Mouse (Mus musculus): ENCODE data around the gene Ssu72.
A peak's percentile ranks its signal among the peaks of the same experiment; 100 is the strongest.

The Ssu72 gene

DNA sequence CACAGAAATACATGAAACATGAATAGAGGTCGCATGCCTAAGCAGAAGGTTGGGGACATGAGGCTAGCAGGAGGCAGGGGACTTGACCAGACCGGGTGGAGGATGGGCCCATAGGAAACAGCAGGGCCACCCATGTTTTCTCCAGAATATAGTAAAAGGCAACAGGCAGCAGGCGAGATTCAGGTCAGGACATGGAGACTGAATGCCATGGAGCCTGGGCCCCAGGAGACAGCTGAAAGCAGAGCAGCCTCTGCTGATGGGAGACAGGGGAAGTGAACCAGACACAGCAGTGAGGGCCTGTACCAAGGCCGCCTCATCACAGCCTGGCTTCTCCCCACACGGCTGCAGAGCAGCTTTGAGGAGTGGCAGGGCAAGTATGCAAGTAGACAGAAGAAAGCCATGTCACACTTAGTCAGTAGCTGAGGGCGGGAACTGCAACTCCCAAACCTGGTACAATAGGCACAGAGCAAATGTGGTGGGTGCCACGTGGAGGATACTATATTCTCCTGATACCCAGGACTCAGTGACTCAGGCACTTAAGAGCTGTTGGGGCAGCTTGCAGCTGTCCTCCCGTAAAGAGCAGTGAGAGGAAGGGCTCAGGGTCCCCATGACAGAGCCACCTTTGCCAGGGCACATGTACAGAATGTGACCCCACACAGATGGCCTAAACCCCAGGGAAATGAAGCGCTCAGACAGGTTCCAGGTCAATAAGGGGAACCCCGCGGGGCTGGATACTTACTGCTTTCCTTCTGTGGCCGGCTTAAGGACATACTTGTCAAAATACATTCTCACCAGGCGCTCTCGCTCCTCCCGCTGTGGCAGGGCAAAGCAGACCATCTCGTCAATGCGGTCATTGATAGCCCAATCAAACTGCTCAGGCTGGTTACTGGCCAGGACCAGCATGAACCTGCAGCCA, 42.2 kb downstream of the Ssu72 start:
- DNase-seq (ENCODE audit: low spot score): no peak

DNA sequence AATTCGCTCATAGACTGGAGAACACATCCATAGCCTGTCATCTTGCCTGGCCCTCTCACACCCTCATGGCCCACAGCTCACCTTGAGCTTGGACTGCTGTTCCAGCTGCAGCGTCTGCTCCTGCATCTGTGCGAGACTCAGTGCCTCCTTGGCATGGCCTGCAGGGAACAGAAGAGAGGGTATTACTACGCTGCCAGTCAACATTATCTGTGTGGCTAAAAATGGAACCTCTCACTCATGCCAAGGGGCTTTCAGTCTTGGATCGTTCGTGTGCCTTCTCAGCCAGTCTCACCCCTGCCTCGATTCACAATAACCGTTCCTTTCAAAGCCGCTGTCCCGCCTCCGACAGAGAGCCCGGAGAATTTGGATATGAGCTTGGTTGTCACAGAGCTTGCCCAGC, 52.4 kb downstream of the Ssu72 start:
- DNase-seq (ENCODE audit: low spot score): no peak

DNA sequence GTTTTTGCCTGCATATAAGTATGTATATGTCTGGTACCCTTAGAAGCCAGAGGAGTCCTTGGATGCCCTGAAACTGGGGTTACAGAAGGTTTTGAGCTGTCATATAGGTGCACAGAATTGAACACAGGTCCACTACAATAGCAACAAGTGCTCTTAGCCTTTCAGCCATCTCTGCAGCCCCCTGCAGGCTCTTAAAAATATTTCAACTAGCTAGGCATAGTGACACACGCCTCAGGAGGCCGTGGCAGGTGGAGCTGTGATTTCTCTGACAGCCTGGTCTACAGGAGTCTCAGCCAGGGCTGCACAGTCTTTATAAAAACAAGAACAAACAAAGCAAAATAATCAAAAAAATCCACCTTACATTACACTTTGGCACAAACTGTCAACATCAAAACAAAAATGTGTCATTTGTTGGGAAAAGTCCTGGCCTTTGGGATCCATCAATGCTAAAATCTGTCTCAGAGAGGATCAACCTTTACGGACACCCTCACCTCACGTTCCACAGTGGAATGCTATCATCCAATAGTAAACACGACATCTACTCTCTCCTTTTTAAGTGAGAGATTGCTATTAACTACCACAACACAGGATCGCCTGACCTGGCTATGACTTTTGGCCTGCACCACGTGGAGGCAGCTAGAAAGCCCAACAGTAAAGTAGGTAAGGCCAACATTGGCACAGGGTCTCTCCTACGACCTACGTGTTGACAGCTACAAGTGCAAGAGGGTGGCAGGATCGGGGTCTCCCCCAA, 55.4 kb downstream of the Ssu72 start:
- peak; percentile 31 for DNase-seq (ENCODE audit: low spot score)

DNA sequence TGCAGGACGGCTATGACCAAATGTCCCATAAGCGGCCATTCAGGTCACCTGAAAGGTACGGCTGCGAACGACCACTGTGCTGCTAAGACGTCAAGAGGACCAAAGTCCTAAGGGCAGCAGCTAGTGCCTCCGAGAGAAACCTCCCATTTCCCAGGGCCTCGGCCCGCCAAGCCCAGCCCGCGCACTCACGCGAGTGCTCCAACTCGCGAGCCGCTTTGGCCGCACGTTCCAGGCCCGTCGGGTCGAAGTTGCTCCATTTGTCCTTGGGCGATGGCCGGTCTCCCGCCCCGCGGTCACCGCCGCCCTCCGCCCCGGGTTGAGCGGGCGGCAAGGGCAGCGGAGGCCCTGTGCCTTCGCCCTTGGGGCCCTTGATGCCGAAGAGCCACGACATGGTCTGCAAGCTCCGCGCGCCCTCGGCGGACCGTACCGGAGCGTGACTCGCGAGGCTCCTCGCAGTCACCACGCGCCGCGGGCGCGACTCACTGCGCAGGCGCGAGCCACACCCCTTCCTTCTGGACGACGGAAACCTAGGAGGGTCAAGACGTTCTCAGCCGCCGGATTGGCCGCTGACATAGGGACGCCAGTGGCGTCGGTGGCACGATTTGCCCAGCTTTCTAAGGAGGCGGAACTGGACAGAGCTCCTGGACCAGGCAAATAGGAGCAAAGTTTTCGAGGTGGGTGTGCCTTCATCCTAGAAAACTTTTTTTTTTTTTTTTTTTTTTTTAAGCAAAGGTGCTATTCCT, 56.2 kb downstream of the Ssu72 start, which contains the start of gene Atad3a:
TSS of gene Atad3a (minus strand) at position 481 of the 743 bp plus-strand sequence.
- peak; percentile 94 for DNase-seq (ENCODE audit: low spot score)

DNA sequence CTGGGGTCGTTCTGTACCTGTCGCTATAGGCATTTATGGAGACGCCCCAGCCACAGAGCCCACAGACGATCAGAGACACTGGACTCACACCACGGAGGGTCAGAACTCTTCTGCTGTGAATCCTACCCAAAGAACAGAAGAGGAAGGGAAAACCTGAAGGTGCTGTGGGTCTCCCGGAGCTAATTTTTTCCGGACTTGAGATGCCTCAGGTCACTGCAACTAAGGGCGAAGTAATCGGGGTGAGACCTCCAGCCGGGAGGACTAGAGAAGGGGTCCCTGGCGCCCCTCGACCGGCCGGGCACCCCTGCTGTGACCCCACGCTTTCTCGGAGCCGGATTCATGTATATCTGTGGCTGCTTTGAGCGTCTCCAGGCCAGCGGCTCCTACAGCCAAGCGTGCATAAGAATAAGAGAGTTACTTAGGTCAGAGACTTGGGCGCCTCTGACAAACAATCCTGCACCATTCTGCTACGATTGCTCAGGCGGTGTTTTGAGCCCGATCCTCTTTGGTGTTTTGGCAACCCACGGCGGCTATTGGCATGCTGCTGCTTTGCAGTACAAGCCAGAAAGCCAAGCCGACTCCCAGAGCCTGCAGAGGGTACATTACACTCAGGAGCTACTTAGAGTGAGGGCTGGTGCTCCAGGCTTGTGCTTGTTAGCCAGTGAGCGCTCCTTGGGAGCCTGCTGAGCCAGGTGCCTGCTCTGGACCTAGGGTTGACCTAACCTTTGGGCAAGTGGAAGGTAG, 56.9 kb downstream of the Ssu72 start:
- no peak for DNase-seq (ENCODE audit: low spot score)

DNA sequence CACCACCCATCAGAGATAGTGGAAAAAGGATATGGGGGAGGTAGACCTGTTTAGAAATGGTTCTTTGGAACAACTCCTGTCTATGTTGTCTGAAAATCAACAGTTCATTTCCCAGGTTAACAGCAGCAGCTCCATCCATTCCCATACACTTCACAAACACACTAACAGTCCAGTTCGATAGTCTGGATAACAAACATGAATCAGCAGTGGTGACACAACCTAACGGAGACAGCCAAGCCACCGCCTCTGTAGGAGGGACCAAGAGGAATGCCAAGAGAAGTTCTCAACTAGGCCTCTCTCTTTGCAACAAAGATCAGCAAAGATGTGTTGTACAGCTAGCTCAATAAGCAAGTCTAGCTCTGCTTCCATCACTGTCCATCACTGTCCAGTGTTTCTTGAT, 57.8 kb downstream of the Ssu72 start:
- no peak for DNase-seq (ENCODE audit: low spot score)

DNA sequence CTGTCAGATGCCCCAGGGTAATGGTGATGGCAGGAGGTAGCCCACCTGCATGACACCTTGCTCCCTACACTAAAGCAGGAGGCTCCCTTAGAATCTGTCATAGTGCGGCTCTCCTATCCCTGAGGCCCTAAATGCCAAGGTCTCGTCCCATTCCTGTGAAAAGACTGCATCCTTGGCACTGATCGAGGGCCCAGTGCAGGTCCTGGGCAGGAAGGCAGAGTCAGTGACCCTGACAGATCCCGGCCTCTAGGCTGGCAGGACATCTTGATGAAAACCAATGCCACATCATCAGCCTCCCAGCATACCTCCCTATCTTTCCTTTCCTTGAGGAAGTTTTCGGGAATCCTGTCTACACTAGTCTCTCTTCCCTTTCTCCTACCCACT, 64.9 kb downstream of the Ssu72 start:
- no peak for DNase-seq (ENCODE audit: low spot score)

DNA sequence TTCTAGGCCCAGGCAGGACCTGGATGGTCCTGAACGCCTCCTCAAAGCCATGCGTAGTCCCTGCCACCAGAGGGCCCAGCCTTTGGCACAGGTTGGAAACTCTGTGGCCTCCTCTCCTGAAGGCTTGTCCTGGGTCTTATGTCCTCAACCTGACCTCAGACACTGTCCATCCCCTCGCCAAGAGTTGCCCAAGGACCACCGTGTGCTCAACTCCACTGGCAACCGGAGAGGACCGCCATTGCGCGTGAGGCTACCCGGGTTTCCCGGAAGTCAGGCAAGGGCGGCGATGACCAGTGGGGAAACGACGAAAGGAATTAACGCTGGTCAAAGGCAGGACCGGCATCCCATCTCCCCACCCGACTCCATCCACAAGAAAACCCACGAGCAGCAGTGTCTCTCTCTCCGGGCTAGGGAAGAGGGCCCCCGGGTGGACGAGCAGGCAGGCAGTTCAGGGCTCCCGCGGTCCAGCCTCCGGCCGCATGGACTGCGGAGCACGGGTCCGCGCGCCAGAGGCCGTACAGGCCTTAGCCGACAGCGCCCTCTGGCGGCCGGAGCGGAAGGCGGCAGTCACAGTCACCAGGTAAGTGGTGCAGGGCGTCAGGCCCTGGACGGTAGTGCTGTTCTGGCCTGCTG, 65.4 kb downstream of the Ssu72 start:
- peak; percentile 87 for DNase-seq (ENCODE audit: low spot score)

DNA sequence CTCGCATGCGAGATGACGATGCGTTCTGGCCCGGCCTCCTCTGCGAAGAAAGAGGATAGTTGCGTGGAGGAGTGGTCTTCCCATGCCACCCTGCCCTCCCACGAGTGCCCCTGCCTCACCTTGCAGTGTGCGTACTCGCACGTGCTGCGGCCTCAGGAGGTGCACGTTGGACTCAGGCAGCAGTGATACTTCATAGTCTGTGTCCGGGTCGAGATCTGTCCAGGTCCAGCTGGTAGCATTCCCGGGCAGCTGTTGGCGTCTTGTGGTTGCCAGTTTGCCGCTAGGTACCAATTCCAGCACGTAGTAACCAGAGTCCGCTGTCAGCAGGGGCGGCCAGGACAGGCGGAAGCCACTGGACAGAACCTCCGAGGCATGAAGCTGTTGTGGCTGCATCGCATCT, 66.0 kb downstream of the Ssu72 start:
- no peak for DNase-seq (ENCODE audit: low spot score)

DNA sequence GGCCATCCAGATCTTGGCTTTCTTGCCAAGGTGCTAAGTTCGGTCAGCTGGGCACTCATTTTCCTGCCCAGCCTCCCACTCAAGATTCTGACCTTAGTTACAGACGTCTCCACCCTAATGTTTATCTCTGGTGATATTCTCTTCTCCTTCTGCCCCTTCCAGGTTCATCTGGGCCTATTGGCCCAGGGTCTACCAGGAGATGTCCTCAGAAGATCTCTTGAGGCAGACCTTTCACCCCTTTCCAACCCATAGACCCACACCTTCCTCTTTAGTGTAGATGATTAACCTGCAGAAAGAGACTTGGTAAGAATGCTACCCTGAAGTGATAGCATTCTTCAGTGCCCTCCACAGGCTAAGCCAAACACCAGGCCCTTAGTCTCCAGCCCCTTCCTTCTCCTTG, 67.1 kb downstream of the Ssu72 start:
- no peak for DNase-seq (ENCODE audit: low spot score)

DNA sequence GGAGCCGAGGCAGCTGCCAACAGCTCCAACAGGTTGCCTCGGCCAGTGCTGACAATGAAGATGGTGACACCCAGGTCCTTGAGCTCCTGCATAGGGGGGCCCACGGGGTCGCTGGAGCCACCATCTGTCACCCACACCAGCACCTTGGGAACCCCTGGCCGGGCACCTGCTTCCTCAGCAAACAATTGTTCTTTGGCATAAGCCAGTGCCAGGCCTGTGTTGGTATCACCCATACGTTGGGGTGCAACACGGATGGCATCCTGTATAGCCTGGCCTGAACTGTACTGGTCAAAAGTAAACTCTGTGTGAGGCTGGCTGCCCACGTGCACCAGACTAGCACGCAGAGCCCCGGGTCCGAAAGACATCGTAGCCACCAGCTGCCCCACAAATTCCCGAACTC, 68.2 kb downstream of the Ssu72 start:
- no peak for DNase-seq (ENCODE audit: low spot score)

DNA sequence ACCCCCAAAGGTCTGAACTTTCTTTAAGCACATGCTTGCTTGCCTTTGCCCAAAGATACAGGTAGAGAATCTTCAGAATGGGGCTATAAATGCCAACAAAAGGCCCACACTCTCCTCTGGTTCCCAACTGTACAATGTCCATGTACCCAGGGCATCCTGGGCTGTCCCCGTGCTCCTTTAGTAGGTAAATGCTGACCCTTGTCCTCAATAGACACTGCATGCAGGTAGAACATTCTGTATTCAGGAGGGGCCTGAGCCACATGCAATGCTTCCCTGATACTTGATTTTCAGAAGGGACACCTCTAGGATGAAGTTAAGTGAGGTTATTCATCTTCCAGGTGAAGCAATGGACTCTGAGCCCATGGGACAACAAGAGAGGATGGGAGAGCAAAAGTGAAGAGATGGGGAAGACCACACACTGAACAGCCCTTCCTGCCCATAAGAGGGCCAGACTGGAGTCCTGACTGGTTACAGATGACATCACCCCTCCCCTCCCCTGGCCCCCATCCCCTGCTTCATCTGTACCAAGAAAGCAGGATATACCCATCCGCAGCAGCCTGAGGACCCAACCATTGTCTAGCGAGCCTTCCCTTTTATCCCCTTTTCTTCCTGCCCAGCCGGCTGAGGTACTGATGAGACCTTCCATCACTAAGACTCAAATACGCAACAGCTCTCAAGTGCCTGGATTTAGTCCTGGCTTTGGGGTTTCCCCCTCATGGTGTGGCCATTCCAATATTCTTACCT, 68.9 kb downstream of the Ssu72 start:
- DNase-seq (ENCODE audit: low spot score): no peak

DNA sequence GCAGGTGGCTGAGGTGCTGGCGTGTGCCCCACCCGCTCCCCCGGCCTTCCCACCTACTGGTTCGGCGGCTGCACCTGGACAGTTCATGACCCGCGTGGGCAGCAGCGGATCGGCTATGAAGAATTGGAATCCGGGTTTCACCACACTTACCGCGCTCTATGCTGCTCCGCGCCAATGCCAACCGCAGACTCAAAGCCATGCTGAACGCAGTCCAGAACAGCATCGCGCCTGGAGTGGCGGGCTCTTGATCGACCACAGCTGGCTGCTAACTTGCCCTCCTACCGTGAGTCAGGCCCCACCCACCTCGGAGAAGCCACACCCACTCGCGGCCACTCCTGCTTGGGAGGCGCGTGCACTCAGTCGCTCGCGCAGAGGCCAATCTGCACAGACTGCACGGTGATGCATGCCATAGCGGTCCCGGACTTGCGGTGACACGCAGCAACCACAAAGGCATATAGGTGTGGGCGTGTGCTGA, 69.7 kb downstream of the Ssu72 start, which contains the start of gene Vwa1:
TSS of gene Vwa1 (minus strand) at position 419 of the 475 bp plus-strand sequence.
- peak; percentile 84 for DNase-seq (ENCODE audit: low spot score)

DNA sequence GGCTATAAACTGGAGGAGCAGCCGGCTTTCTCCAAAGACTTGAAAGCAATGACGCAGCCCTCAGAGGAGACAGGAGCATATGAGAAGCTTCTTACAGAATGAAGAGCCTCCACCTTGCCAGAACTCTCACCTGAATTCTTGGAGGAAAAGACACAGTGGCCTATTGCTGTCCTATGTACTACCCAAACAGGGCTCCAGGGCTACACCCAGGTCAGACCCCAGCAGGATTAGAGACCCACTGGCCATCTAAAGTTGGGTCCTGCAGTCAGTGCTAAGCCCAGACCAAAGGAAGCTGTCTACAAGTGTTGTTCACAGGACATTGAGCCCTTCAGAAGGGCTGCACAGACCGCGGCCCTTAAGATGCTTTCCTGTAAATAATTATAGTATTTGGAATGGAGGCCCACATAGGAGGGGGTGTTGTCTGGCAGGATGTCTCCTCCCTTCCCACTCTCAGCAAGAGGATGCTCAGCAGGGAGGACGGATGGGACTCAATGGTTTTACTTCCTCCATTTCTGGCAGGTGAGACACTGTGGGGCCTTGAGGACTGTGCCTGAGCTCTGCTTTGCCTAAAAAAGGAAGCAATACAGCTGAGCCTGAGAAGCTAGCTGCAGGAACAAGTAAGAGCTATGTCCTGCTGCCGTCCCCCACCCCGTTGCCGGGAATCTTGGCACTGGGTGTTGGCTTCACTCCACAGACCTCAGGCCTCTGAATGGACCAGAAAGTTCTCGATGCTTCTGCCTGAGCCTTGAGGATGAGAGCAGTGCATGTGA, 70.6 kb downstream of the Ssu72 start:
- no peak for DNase-seq (ENCODE audit: low spot score)

DNA sequence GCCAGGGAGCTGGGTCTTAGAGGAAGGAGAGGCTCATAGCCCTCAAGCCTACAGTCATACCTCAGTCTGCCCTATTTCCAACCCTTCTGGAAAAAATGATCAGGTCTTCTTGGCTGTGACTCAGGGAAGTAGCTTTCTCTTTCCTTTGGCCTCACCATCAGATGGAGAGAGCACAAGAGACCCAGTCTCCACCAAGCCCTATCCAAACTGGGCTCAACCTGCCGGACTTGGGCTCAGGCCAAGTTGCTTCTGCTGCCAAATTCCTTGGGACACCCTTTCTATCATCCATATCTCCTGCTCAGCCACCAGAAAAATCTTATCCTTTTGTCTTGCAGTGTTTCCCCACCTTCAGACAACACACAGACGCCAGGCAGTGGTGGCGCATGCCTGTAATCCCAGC, 71.3 kb downstream of the Ssu72 start:
- DNase-seq (ENCODE audit: low spot score): no peak

DNA sequence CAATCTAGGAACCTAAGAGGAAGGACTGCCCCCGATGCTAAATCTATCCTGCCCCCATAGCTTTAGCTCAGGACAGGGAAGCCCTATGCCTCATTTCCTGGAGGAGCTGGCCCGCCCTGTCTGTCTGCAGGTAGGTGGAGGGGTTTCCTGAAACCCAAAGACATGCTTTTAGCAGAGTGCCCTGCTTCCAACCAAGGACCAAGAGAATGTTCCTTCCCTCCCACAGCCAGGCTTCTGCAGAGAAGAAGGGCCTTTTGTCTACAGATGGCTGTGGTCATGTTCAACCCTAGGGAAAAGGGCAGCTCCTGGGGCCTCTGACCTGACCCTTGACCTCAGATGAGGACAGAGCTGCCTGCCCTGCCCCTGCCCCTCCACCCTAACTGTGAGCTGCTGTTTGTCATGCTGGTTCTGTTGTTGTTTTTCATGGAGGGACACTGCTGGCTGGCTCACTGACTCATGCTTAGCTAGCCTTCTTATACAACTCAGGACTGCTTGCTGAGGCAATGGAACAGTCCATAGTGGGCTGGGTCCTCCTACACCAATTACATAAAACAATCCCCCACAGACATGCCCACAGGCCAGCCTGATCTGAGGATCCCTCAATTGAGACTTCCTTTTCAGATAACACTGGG, 72.2 kb downstream of the Ssu72 start:
- peak; percentile 80 for DNase-seq (ENCODE audit: low spot score)

DNA sequence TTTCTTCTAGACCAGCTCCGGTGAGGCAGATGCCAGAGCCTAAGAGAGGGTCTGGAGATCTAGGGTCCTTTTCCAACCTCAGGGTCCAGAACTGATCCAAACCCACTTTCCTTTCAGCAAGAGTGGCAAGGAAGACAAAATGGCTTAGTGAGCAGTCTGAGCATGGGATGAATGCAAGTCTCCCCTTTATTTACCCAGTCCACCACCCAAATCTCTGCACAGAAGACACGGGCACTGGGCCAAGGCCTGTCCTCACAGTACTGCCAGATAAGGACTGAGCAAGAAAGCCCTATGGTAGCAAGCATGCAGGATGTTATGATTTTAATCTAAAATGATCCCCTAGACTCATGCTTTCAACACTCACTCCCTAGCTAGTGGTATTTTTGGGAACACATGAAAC, 73.2 kb downstream of the Ssu72 start:
- DNase-seq (ENCODE audit: low spot score): no peak

DNA sequence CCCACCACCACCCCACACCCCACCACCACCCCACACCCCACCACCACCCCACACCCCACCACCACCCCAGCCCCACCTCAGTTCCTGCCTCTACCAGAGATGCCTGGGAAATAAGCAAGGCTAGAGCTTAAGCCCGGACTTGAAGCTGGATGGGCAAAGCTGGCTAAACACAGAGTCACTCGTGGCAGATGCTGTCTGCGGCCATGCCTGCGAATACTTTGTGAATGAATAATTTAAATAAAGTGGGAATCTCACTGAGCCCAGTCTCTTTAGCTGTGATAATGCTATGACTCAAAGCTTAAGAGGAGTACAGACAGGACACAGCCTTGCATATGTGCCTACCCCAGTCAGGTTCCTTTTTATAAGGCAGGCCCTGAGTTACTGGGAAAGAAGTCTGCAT, 74.9 kb downstream of the Ssu72 start:
- DNase-seq (ENCODE audit: low spot score): no peak

DNA sequence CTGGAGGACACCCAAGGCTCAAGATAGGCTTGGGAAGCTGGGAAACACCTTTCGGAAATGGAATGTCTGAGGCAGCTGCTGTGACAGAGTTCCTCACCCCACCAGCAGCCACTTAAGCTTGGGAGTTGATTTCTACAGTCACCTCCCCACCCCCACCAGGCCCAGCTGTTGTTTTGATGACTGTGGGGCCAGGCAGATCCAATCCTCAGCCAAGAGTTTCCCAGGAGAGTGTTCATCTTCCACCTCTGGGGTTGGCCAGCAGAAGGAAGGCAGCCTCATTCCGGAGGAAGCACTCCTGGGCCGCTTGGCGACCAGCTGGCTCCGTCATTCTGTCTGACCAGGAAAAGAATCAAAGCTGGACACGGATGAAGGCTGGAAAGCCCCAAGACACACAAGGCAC, 76.3 kb downstream of the Ssu72 start:
- no peak for DNase-seq (ENCODE audit: low spot score)

Data from yolk sac, embryonic 10.5 days (tissue).